Mouse (Mus musculus) kidney, adult 18-20 months (tissue): Measurements from ENCODE around the gene Trip4.
"Not testable (repeated sequence)": the region's sequence is repeated elsewhere in the genome, so short reads cannot be mapped to it uniquely, and the experiment has no call there.

ENCODE experiments used
- DNase-seq: peaks from one replicate; pipeline ENCODE4 v3.0.0; 2021

Gene Trip4

DNA sequence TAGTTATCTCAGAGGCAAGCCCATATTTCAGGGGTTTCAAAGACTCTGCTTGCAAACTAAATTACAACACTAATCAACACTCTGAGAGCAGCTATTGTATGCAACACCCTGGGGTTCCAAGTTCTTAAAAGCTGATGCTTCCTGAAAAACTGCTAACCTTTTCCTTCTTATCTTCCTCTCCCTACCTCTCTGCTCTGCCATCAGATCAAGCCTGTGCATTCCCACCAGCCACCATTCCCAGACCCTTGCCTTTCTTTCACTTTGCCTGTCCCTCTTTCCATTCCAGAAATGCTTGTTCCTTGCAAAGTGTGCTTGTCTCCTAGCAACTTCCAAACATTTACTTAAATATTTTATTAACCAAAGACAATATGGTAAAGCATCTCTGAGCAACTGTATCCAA is 116.7 kb downstream of the Trip4 start:
- DNase-seq: no peak

DNA sequence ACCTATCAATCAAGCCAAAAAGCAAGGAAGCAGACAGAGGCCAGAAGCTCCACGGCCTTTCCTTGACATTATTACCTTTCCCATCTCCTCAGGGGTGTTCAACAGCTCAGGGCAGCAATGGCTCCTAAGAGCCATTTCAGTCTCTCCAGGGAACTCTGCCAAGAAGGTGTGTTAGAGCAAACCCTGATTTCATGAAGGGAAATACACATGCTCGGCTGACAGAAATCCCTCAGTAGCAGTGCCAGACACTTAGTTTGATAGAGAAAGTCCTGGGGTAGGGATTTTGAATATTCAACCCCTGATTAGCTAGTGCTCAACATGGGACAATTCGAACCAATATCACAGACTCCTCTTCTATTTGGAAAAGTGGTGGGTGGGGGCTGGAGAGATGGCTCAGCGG is 117.5 kb downstream of the Trip4 start:
- no peak for DNase-seq

DNA sequence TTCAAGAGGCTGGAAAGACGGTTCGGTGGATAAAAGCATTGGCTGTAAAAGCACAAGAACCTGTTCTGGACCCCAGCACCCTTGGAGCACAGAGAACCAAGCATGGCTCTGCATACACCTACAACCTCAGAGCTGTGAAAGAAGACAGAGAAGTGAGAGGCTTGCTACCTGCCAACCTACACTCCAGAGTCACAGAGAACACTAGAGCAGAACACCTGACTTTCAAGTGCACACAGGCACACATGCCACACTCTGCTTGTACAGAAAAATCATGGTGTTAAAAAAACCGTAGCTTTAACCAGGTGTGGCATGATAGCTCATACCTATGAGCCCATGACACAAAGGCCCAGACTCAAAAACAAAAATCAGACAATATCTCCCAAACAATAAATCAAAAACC is 118.8 kb downstream of the Trip4 start:
- no peak for DNase-seq

DNA sequence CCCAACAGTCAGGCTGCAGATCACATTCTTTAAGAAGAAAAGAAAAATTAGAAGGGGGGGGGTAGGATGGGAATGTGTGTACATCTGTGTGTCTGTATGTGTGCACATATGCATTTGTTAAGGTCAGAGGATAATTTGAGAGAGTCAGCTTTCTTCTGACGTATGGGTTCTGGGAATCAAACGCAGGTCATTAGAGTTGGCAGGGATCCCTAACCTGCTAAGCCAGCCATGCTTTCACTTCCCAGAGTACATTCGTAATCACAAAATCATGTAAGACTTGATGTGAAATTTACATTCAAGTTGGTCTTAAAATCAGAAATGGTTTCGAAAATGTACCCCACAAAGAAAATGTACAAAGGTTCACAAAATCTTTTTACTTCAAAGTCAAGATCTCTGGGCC is 120.0 kb downstream of the Trip4 start:
- DNase-seq: no peak

DNA sequence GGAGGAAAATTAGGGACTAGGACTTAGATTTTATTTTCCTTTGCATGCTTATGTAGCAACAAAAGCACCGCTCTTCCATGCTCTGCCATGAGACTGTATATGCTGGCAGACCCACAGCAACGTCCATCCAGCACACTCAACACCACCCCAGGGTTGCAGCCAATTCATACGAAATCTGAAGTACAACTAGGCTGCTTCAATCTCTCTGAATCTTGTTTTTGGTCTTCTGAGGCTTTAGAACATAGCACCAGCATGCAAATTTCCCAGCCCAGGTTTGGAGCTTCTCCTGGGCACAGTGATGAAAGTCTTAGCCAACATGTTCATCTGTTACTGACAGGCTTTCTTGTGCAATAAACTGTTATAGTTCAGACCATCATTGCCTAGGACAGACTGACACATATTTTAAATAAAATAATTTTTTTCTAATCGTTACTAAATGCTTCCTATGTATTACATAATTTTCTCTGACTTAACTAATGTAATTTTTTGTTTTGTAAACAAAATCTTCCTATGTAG is 120.7 kb downstream of the Trip4 start:
- DNase-seq: no peak

DNA sequence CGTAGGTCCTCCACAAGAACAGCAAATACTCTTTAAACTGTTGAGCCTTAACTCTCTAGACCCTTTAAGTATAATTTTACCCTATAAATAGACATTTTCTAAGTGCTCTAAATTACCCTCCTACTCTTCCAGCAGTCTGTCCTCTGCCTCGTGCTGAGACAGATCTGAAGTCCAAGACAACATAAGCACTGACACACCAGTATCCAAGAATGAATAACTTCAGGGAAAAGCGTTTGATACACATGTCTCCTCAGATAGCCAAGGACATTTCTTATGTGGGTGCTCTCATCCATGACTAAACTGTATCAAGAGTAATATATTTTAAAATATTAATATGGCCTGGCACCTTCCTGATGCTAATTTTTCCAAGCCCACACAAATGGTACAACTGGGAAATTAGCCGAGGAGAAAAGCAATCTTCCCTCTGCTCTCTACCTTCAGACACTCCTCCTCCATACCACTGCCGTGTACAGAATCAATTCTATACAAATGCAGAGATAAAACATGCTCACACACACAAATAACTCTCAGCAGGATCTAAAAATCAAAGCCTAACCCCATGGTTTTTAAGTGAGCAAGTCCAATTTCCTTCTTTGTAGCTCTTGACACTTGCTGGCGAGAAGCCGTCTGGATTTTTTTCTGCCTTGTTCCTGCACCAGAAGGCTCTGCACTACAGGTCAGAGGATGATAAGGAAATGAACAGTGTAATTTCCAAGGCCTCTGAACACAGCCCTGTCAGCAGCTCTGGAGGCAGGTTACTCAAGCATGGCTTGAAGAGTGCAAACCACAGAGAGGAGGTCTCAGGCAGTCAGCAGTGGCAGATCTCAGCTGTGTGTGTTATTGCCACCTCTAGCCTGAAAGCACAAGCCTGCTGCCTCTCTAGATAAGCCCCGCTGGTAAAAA is 121.5 kb downstream of the Trip4 start:
- DNase-seq: peak; percentile 47

DNA sequence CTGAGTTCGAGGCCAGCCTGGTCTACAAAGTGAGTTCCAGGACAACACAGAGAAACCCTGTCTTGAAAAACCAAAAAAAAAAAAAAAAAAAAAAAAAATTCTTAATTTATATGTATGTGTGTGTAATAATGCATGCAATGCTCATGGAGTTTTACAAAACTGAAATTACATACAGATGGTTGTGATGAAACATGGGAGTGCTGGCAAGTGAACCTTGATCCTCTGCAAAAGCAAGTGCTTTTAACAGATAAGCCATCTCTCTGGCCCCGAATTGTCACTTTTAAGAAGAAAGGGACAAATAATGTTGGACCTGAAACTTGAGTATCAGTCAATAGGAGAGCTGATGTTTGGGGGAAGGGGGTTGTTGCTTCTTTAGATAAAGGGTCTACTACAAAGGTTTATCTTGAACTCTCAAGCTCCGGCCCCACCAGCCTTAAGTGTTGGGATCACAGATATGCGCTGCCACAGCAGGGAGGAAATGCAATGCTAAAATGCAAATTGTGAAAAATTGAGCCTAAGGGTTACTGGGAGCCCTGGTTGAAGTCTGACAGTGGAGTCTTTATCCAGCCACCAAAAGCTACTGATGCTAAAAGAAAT is 122.7 kb downstream of the Trip4 start:
- DNase-seq: no peak

DNA sequence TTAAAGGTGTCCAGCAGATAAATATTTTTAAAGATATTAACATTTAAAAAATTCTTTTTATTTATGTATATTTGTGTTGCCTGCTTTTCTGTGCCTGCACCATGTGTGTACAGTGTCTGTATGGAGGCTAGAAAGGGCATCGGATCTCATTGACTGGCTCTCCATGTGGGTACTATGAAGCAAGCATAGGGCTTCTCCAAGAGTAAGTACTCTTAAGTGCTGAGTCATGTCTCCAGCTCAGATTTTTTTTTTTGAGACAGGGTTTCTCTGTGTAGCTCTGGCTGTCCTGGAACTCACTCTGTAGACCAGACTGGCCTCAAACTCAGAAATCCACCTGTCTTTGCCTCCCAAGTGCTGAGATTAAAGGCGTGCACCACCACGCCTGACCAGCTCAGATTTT is 129.0 kb downstream of the Trip4 start:
- DNase-seq: not testable (repeated sequence)
